Mouse (Mus musculus): ENCODE measurements at regions not wholly inside any gene's neighbourhood (a gene's known extent, or its start where the extent isn't known, plus 50 kb on each side); places are given as distances from the start of the nearest gene placed in this dataset.

- no peak for TF ChIP-seq CTCF (IDR thresholded peaks at IDR 0.05; ENCODE audit: low read depth)
- TF ChIP-seq EP300 (IDR thresholded peaks at IDR 0.05; ENCODE audit: low read depth): no peak
These were observed 225.1 kb downstream of the Cdca7 start for GRCm38 (mm10) chr2:72701081-72701480.

All from heart, postnatal 0 days (tissue).